Mouse (Mus musculus) stomach, postnatal 0 days (tissue): Measurements from ENCODE around the gene Ptprt. TPM values are rescaled to one million over a fixed set of nuclear protein-coding genes. Genes with fewer than 3 reads are reported as not detected.

Experiments
- ATAC-seq: fragments of 200-750 bp; cut with Nextera tagmentation; 2 replicates; pipeline ENCODE4 v1.8.0; 2017; ENCODE audit not compliant: low FRiP score, low TSS enrichment
- DNase-seq: peaks from one replicate; pipeline ENCODE4 v3.0.0-alpha.2; 2016; ENCODE audit warnings: low spot score
- H3K27ac ChIP-seq: fragments of 300-500 bp; sonication (generic); replicated peaks from 2 replicates; pipeline ENCODE4 v1.5.1; 2014; ENCODE audit warnings: mild to moderate bottlenecking, control low read depth
- H3K27me3 ChIP-seq: fragments of 300-500 bp; sonication (generic); 2 replicates; pipeline ENCODE4 v1.6.1; 2014; ENCODE audit warnings: low read length; ENCODE audit not compliant: control insufficient read depth, insufficient read depth
- H3K36me3 ChIP-seq: fragments of 300-500 bp; sonication (generic); 2 replicates; pipeline ENCODE4 v1.6.1; 2014; ENCODE audit warnings: low read length, mixed read lengths; ENCODE audit not compliant: control insufficient read depth, insufficient read depth
- H3K4me1 ChIP-seq: fragments of 300-500 bp; sonication (generic); replicated peaks from 2 replicates; pipeline ENCODE4 v1.6.1; 2014; ENCODE audit warnings: antibody characterized with exemption; ENCODE audit not compliant: control insufficient read depth, insufficient read depth
- H3K4me2 ChIP-seq: fragments of 300-500 bp; sonication (generic); replicated peaks from 2 replicates; pipeline ENCODE4 v1.6.1; 2014; ENCODE audit warnings: low read depth, mild to moderate bottlenecking, control low read depth, moderate library complexity
- H3K4me3 ChIP-seq: fragments of 300-500 bp; sonication (generic); 2 replicates; pipeline ENCODE4 v1.5.1; 2014; ENCODE audit warnings: low read depth, low read length, control low read depth
- H3K9ac ChIP-seq: fragments of 300-500 bp; sonication (generic); 2 replicates; pipeline ENCODE4 v1.6.1; 2014; ENCODE audit warnings: mild to moderate bottlenecking, low read length, control low read depth, mixed read lengths
- H3K9me3 ChIP-seq: fragments of 300-500 bp; sonication (generic); 2 replicates; pipeline ENCODE4 v1.6.1; 2016; ENCODE audit warnings: low read length; ENCODE audit not compliant: control insufficient read depth
- CTCF ChIP-seq: IDR thresholded peaks from 2 replicates; pipeline ENCODE4 v1.5.1; 2016; ENCODE audit warnings: antibody characterized with exemption, low read depth, mild to moderate bottlenecking, moderate library complexity
- EP300 ChIP-seq: optimal IDR thresholded peaks from 2 replicates; pipeline ENCODE3; 2016; ENCODE audit warnings: antibody characterized with exemption
- WGBS: fragments of 180-500 bp; shearing (Covaris S2); extraction: QIAGEN DNeasy Blood & Tissue Kit; methylation state at CpG from one replicate; pipeline ENCODE4 v1.1.7; 2014; 5-methylcytosine and 5-hydroxymethylcytosine counted together
- polyA plus RNA-seq: library from polyadenylated mRNA; unstranded; fragments of >200 nt; fragmentation: Nextera tagmentation; extraction: Ambion mirVana; gene quantifications from 2 replicates; pipeline ENCODE4 v1.2.1, GENCODE M21; 2015

The Ptprt gene
- polyA plus RNA-seq, 1 experiment from 2014 or later: 0.89 TPM

- no peak overlapping the region for H3K4me2 ChIP-seq
- DNase-seq (no peak), ATAC-seq (no peak)
- H3K36me3 ChIP-seq: no peaks in the 10 kb centered on the region
- WGBS: 85% methylated on average over 4 of the region's 4 CpGs
- H3K4me3 ChIP-seq: no peak overlapping the region
- no peak overlapping the region for H3K27ac ChIP-seq
- H3K4me1 ChIP-seq: no peaks in the 10 kb centered on the region
- H3K27me3 ChIP-seq: no peaks in the 10 kb centered on the region
- TF ChIP-seq CTCF (no peak), EP300 (no peak)
- no peak overlapping the region for H3K9ac ChIP-seq
- H3K9me3 ChIP-seq: no peaks in the 10 kb centered on the region
Measured at GRCm38 (mm10) chr2:161835001-161835400, 825.9 kb downstream of the Ptprt start.

- ATAC-seq: no peak
Measured at GRCm38 (mm10) chr2:161833846-161834245, 827.1 kb downstream of the Ptprt start.

GRCm38 (mm10) chr2:161813326-161813725 lies 847.6 kb downstream of the Ptprt start:
- Histone ChIP-seq H3K4me1 (no peaks in the 10 kb centered on the region), H3K36me3 (no peaks in the 10 kb centered on the region), H3K4me3 (no peak overlapping the region), H3K9me3 (no peaks in the 10 kb centered on the region), H3K27me3 (no peaks in the 10 kb centered on the region), H3K27ac (no peak overlapping the region), H3K9ac (no peak overlapping the region), H3K4me2 (no peak overlapping the region)
- 67% methylated on average over 1 of the region's 1 CpGs for WGBS
- DNase-seq: no peak
- TF ChIP-seq CTCF (no peak), EP300 (no peak)
- no peak for ATAC-seq

More at GRCm38 (mm10) chr2:161833846-161834245, 827.1 kb downstream of the Ptprt start:
- no peak for DNase-seq
- H3K27me3 ChIP-seq: no peaks in the 10 kb centered on the region
- TF ChIP-seq EP300 (no peak), CTCF (no peak)
- H3K9me3 ChIP-seq: no peaks in the 10 kb centered on the region
- H3K36me3 ChIP-seq: no peaks in the 10 kb centered on the region
- 70% methylated on average over 2 of the region's 2 CpGs for whole genome bisulfite sequencing
- H3K4me1 ChIP-seq: no peaks in the 10 kb centered on the region
- no peak overlapping the region for H3K4me2 ChIP-seq
- H3K9ac ChIP-seq: no peak overlapping the region
- no peak overlapping the region for H3K27ac ChIP-seq
- H3K4me3 ChIP-seq: no peak overlapping the region

- H3K27ac ChIP-seq: no peak overlapping the region
- no peak for ATAC-seq
- H3K9me3 ChIP-seq: no peaks in the 10 kb centered on the region
- WGBS: 62% methylated on average over 9 of the region's 9 CpGs
- H3K9ac ChIP-seq: no peak overlapping the region
- DNase-seq: no peak
- no peak overlapping the region for H3K4me2 ChIP-seq
- no peaks in the 10 kb centered on the region for H3K27me3 ChIP-seq
- H3K4me1 ChIP-seq: no peaks in the 10 kb centered on the region
- H3K4me3 ChIP-seq: no peak overlapping the region
- TF ChIP-seq EP300 (no peak), CTCF (no peak)
- no peaks in the 10 kb centered on the region for H3K36me3 ChIP-seq
Measured at GRCm38 (mm10) chr2:161808086-161808801, 852.7 kb downstream of the Ptprt start.

GRCm38 (mm10) chr2:161806287-161807007 lies 854.5 kb downstream of the Ptprt start:
- DNase-seq (no peak), ATAC-seq (no peak)

GRCm38 (mm10) chr2:161799946-161800345 lies 861.0 kb downstream of the Ptprt start:
- Histone ChIP-seq H3K27me3 (no peaks in the 10 kb centered on the region), H3K4me3 (no peak overlapping the region), H3K27ac (no peak overlapping the region), H3K9ac (no peak overlapping the region), H3K36me3 (no peaks in the 10 kb centered on the region), H3K4me2 (no peak overlapping the region), H3K4me1 (no peaks in the 10 kb centered on the region), H3K9me3 (no peaks in the 10 kb centered on the region)
- ATAC-seq: no peak
- TF ChIP-seq EP300 (no peak), CTCF (no peak)
- DNase-seq: no peak
- WGBS: 84% methylated on average over 6 of the region's 6 CpGs

More at GRCm38 (mm10) chr2:161806287-161807007, 854.5 kb downstream of the Ptprt start:
- no peaks in the 10 kb centered on the region for H3K4me1 ChIP-seq
- no peak overlapping the region for H3K9ac ChIP-seq
- no peak overlapping the region for H3K4me2 ChIP-seq
- H3K9me3 ChIP-seq: no peaks in the 10 kb centered on the region
- TF ChIP-seq EP300: no peak
- TF ChIP-seq CTCF: no peak
- H3K27ac ChIP-seq: no peak overlapping the region
- 43% methylated on average over 8 of the region's 8 CpGs for WGBS
- no peaks in the 10 kb centered on the region for H3K36me3 ChIP-seq
- no peaks in the 10 kb centered on the region for H3K27me3 ChIP-seq
- no peak overlapping the region for H3K4me3 ChIP-seq
